Mouse (Mus musculus) frontal cortex, postnatal 25 days (tissue): ENCODE data around the gene Tfpi.
A peak's percentile ranks its signal among the peaks of the same experiment; 100 is the strongest.
"Not testable (repeated sequence)": the region's sequence is repeated elsewhere in the genome, so short reads cannot be mapped to it uniquely, and the experiment has no call there.

Experiments used
- DNase-seq, 2 experiments: peaks; one replicate each; pipeline ENCODE4 v3.0.0; 2022; ENCODE audit warnings: low spot score in 2 of 2

Gene Tfpi

GRCm38 (mm10) chr2:84476577-84476976 is at the start of gene Tfpi:
Gene Tfpi (minus strand): TSS chr2:84476775.
- no peak for DNase-seq

GRCm38 (mm10) chr2:84526221-84526620 is 49.6 kb upstream of the Tfpi start:
- no peak for DNase-seq

- no peak for DNase-seq
These were observed 49.2 kb upstream of the Tfpi start for GRCm38 (mm10) chr2:84525806-84526205.

- DNase-seq: no peak
These were observed 48.5 kb upstream of the Tfpi start for GRCm38 (mm10) chr2:84525047-84525446.

GRCm38 (mm10) chr2:84523994-84524393 is 47.4 kb upstream of the Tfpi start:
- no peak for DNase-seq

- no peak for DNase-seq
These were observed 46.7 kb upstream of the Tfpi start for GRCm38 (mm10) chr2:84523103-84523865.

- no peak for DNase-seq
These were observed 43.0 kb upstream of the Tfpi start for GRCm38 (mm10) chr2:84519514-84520067.

- no peak for DNase-seq
These were observed 42.2 kb upstream of the Tfpi start for GRCm38 (mm10) chr2:84518767-84519166.

- no peak for DNase-seq
These were observed 36.7 kb upstream of the Tfpi start for GRCm38 (mm10) chr2:84513281-84513680.

- no peak for DNase-seq
These were observed 34.9 kb upstream of the Tfpi start for GRCm38 (mm10) chr2:84511508-84511907.

GRCm38 (mm10) chr2:84511036-84511435 is 34.5 kb upstream of the Tfpi start:
- DNase-seq: peak in 1 of 2 experiments; percentile 37

GRCm38 (mm10) chr2:84504954-84505394 is 28.4 kb upstream of the Tfpi start:
- DNase-seq: not testable (repeated sequence)

- DNase-seq: no peak
These were observed 27.7 kb upstream of the Tfpi start for GRCm38 (mm10) chr2:84504285-84504684.

GRCm38 (mm10) chr2:84498921-84499320 is 22.3 kb upstream of the Tfpi start:
- DNase-seq: no peak

- no peak for DNase-seq
These were observed 18.5 kb upstream of the Tfpi start for GRCm38 (mm10) chr2:84495108-84495507.

- no peak for DNase-seq
These were observed 17.1 kb upstream of the Tfpi start for GRCm38 (mm10) chr2:84493626-84494025.

- no peak for DNase-seq
These were observed 15.1 kb upstream of the Tfpi start for GRCm38 (mm10) chr2:84491715-84492114.

- DNase-seq: no peak
These were observed 11.2 kb upstream of the Tfpi start for GRCm38 (mm10) chr2:84487705-84488291.

GRCm38 (mm10) chr2:84481863-84482262 is 5.3 kb upstream of the Tfpi start:
- DNase-seq: no peak

GRCm38 (mm10) chr2:84479036-84479435 is 2.5 kb upstream of the Tfpi start:
- no peak for DNase-seq

- no peak for DNase-seq
These were observed 1.2 kb upstream of the Tfpi start for GRCm38 (mm10) chr2:84477759-84478158.

GRCm38 (mm10) chr2:84476131-84476530 is 444 bp downstream of the Tfpi start:
- DNase-seq: no peak

- DNase-seq: no peak
These were observed 974 bp downstream of the Tfpi start for GRCm38 (mm10) chr2:84475601-84476000.
